Mouse (Mus musculus): ENCODE data around the gene Mitf. TPM values are rescaled to one million over a fixed set of nuclear protein-coding genes. Genes with fewer than 3 reads are reported as not detected.

The Mitf gene
- polyA plus RNA-seq (2012): 1.7 and 1.8 TPM in 2 replicates

DNA sequence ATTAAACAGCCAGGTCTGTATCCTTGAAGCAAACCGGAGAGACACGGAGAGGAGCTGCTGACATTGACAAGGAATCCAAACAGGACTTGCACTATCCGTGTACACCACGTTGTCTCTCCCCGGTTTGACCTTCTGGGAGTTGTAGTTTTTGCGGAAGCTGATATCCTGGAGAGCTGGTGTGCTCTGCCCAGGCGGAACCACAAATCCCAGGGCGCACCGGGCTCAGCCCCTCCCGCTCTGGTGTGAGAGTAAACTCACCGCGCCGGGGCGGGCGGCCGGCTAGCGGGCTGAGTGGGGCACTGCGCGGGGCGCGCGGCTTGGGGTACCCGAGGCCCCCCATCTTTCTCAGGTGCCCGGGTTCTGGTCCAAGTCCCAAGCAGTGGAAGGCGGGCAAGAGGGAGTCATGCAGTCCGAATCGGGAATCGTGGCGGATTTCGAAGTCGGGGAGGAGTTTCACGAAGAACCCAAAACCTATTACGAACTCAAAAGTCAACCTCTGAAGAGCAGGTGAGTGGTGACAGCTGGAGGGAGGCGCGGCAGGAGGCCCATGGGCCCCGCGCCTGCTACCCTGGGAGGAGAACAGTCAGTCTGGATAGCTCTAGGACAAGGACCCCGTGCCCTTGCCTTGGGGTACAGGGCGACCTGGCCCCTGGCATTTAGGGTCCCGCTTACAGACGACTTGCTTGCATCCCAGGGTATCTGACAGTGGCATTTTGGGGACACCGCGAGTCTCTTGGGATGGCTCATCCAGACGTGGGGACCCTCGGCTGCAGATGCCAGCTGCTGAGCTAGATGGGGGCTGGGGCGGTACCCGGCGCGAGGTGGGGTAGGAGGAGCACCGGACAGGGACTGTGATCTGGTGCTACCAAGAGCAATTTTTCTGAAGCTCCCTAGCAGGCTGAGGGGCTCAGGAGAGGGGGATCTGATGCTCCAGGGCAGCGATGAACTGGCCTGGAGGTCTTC is at the start of gene Mitf:
TSS of gene Mitf (plus strand) at position 272 of the 963 bp plus-strand sequence.

Other genes with a start within 250 kb of the Mitf start
- gene Frmd4b, start 189.5 kb upstream of the Mitf start, polyA plus RNA-seq (2012): 1.1 and 1.8 TPM in 2 replicates